Mouse (Mus musculus): ENCODE results near the gene Ermn.

Gene Ermn

DNA sequence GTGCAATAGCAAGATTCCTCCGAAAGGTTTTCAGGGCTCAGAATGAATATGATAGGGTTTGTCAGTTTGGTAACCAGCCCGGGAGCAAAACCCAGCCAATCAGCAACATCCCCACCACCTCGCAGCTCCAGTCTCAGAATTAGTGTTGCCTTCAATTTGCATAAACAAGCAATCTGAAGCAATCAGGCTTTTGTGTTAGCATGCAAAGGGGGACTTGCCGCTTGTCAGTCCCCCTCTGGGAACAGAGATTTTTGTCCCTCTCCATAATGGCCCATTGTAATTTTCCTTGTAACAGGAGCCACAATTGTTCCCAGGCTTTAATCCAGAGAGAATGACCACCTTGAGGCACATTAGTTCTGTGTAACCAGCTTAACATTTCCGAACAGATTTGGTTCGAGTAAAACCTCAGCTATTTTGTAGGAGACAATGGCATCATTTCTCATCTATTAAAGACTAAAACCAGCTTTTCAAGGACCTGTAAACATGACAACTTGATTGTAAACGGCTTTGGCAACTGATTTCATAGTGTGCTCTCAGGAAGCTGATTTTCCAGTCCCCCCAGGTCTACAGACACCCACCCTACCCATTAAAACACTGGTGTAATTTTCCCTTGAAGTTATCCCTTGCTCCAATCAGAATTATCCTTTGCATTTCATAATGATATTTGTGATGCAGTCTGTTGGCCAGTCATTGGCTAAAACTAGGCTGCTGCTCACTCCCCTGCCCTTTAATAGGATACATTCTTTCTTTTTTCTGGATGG lies at the start of gene Ermn:
Gene Ermn (minus strand): TSS at position 44 of the 761 bp plus-strand sequence.
- peak; percentile 54 for DNase-seq (ENCODE audit: low spot score)

DNA sequence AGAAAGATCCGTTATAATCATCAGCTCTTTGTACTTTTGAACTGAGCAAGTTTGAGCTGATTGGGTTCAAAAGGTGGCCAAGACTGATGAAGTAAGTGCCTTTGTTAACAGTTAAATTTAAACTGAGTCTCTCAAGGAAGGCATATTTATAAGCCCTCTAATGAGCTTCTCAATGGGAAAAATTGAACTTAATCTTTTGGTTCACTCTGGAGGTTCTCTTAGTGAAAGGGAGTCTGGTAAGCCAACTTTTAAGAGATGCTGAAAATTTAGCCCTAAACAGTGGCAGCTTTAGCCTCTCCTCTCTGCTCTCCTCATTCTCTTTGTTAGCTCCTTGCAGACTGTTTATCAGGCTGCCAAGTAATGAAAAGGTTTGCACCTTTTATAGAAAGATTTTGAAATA lies 42.2 kb upstream of the Ermn start:
- DNase-seq (ENCODE audit: low spot score), result no peak

DNA sequence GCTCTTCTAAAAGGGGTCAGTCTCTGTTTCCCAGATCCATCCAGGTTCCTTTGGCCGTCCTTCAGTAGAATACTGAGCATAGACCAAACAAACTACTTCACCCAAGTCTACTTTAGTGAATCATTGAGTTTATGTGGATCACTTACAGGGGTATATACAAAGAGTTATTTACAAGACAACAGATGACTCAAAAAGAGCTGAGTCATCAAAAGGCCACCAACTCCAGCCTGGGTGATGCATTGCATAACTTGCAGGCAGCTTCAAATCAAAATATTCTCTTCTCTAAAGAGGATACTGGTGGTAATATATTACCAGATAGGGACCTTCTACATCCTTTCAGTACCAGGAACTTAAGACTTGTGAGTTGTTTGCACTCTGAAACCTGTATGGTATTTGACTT lies 33.8 kb upstream of the Ermn start:
- DNase-seq (ENCODE audit: low spot score), result no peak

DNA sequence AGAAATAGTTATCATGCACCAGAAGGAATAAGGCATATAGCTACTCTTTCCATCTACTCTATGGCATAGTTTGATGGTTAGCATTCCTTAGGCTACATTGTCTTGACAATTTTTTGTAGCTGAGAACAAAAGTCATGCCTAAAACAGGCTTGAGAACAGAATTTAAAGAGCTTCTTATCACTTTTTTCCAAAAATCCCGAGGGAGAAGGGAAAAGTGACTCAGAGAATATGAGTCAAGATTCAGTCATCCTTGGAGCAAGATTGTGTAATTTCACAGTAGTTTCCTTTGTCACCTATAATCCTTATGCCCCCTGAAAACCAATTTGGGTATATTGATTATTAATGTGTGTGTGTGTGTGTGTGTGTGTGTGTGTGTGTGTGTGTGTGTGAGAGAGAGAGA lies 27.2 kb upstream of the Ermn start:
- no peak for DNase-seq (ENCODE audit: low spot score)

DNA sequence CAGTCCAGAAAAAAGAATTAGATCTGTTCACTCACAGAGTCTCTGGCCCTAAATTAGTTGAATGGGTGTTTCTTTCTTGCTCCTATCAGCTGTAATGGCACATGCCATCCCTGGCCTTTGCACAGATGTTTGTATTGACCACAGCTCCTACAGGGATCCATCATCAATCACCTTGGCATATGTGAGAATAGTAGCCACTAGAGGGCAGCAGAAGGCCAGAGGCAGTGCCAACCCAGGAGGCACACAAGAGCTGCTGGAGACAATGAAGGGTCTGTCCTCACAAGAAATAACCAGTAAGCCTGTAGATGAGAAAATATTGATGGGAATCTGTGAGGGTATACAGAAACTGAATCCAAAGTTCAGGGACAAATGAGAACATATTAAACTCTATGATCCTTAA lies 2.7 kb upstream of the Ermn start:
- DNase-seq (ENCODE audit: low spot score), result peak; percentile 83

DNA sequence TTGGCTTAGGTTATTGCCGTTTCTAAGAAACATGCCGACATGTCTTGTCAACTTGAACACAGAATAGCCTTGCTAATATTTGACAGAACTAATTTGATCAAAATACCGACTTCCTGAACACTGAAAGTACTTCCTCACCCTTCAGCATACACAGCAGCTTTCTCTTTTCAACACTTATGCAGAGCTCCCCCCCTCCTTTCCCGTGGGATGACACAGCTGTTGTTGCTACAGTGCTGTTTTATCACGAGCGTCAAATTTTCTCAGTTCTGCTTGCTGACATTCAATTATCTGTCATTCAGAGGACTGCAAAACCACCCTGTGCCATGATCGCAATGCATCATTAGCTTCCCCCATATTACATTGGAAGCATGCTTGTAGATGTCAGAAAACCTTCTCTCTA lies 10.8 kb downstream of the Ermn start:
- DNase-seq (ENCODE audit: low spot score), result peak; percentile 54

DNA sequence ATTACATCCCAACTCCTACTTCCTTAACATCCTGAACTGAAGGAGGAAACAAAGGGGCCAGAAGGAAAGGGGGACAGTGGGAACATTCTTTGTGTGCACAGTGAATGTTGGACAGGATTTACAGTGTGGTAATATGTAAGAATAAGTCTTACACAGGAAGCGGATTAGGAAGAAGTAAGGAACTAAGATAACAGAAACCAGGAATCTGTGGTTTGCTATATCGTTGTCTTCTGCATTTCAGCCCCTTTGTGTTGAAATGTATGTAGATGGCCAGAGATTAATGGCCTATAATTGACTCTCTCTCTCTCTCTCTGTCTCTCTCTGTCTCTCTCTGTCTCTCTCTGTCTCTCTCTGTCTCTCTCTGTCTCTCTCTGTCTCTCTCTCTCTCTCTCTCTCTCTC lies 15.7 kb downstream of the Ermn start:
- DNase-seq (ENCODE audit: low spot score), result no peak

DNA sequence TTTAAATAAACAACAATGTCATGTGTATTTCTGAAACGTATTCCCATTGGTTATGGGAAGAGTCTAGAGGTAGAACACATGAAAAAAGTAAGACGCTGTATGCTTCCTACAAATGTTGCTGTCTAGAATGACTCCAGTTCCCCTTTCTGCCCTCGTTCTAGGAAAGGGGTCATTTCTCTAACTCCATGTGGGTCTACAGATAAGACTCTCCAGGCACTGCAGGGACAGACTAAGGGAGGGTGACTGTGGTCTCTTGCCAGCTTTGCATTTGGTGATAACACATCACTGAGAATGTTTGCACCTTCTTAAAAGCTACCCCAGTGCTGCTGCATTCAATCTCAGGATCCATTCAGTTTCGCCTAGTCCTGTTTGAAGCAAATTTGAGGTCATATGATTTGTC lies 17.0 kb downstream of the Ermn start:
- DNase-seq (ENCODE audit: low spot score), result no peak

DNA sequence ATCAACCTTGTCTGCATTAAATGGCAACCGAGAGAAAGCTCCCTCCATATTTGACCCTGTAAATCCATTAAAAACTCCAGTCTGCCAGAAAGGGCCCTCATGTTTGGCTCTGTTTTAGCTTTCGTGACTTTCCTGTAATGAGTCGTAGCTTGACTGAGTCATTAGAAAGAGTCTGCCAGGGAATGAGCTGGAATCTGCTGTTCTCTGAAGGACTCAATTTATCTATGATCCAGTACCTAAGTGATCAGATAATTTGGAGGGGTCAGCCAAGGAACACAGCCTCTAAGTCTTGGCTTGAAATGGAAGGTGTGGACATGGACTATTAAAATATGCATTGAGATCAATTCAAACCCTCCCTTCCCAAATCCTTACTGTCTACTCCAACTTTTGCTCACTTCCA lies 21.2 kb downstream of the Ermn start:
- DNase-seq (ENCODE audit: low spot score), result no peak

DNA sequence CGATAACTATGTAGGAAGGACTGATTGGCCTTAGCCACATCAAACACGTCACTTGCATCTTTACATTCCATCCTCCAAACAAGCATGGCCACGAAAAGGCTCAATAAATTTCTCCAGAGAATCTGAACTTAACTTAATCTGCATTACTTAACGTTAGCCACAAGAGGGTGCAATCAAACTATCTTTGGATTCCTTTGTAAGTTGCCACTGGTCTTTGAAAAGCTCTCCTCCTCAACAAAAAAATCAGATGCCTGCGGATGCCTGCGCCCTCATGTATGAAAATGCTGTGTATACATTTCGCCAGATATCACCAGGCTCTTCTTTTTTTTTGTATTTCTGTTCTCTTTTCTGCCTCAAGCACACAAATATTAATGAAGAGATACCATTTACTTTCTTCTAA lies 23.3 kb downstream of the Ermn start:
- no peak for DNase-seq (ENCODE audit: low spot score)

DNA sequence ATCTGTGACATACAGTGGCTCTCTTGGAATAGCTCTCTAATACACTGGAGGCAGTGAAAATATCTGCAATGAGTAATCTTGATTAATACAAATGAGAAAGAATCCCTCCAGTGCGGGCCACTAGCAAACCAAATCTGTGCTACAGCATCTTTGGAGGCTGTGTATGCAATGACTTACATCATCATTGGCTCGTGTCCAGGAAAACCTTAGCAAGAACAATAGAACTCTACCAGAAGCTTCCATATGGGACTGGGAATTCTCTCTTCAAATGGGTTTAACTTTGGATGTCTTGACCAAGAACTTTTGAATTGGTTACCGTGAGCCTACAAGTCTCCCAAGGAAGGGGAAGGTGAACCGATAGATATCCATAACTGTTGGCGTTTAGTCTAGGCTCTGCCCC lies 25.9 kb downstream of the Ermn start:
- peak; percentile 24 for DNase-seq (ENCODE audit: low spot score)

DNA sequence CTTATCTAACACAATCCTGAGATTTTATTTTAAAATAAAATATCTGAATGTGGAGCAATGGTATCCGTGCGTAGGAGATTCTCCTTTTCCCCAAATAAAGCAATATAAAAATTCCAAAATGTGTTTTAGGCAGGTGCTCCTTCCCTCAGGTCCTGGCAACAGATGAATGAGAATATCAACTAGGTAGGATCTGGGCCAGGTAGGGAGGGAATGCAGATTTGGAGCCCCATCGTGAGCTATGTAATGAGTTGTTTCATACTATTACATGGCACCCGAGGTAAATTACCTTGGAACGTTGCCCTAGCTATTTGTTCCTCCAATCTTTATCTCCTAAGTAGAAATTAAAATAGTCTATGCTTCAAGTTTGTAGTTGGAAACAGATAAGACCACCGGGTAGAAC lies 29.1 kb downstream of the Ermn start:
- DNase-seq (ENCODE audit: low spot score), result no peak

DNA sequence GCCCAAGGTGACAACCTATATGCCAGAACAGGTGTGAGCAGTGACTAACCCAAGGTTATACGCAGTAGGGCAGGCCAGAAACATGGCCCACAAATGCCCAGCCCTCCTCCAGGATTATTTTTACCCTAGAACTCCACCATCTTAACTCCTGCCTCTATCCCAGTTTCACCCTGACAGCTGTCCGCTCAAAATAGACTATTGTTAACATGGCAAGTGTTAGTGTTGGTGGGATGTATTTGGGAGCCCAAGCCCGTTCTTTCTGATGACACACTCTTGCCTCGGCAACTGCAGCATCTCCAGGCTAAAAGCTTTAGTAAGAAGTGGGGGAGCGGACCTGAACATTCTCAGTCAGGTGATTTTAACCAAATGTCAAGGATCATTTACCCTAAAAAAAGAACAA lies 45.6 kb downstream of the Ermn start:
- peak; percentile 16 for DNase-seq (ENCODE audit: low spot score)

DNA sequence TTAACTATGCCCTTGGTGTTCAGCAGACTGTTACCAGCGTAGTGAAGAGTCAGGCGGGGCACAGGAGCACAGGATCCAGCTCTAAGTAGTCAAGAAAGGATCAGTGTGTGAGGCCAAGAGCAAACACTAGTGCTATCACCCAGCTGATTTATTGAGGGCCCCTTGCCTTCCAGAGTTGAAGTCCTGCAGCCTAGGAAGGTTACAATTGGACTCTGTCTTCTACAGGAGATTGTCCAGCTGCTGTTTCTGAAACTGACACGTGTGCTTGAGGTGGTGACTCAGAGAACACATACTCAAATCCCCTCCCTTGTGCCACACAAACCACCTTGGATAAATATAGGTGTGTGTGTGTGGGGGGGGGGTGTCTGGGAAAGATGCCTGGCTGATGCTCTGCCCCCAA lies 51.2 kb downstream of the Ermn start:
- no peak for DNase-seq (ENCODE audit: low spot score)

DNA sequence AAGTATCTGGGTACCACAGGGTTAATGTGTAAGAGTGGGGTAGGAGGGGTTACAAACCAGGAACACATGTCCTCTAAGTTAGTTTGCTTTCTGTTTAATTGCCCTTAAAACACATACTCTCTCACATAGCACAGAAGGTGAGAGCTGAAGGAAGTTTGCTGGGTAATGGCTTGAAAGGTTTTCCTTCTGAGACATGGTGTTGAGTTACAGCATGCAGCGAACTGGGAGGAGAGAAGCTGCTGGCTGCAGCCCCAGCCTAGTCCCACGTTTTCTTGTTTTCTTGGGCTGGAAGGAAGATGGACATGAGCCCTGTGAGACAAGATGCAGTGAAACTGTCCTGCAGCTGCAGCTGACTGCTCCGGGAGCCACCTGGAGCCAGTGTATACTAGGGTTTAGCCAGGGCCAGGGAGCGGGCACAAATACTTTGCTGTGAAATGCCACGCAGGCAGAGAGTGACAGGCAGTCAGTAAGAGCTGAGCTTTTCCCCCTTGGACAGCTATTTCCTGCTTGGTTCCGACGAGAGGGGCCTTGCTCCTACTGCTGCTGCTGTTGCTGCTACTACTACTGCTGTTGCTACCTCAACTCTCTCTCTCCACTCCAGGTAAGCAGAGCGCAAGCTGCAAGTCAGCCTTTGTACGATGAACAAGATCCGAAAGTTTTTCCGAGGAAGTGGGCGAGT lies 54.8 kb downstream of the Ermn start, which contains the start of gene Galnt5:
Gene Galnt5 (plus strand): TSS at position 133 of the 679 bp plus-strand sequence.
- DNase-seq (ENCODE audit: low spot score), result no peak

Data from layer of hippocampus, adult 11-12 months (tissue).